ENCODE assay signal across 9 mouse cellular contexts in the genomic region with DNA sequence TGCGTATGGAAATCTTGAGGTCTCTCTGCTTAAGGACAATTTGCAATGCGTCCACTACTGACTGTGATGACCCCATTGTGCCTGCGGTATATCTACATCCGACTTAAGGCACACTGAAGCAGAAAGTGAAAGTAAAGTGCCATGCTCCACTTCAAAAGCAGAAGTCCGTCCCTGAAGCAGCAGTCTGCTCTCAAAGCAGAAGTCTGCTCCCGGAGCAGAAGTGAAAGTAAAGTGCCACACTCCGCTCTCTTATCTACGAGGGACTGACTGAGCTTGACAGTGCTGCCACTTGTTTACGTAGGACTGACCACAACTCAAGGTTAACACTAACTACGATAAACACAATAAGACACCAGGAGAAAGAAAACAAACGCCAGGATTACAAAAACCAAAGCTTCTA.
A peak's percentile ranks its signal among the peaks of the same experiment; 100 is the strongest.
DNase-seq lines count a peak whose midpoint lies in the region; ATAC-seq and TF ChIP-seq lines count a peak whose summit lies in the region.
"Had no signal": no experiment of that assay in that cellular context is flagged by ENCODE, and none has a peak within 500 bp of the region (broad histone marks: within the 10 kb centered on the region; RNA-seq: fewer than 3 reads in every experiment).

No protein-coding gene starts in this region.

- ATAC-seq in erythroblast, adult 5-6 weeks (replicated peaks; ENCODE audit: low FRiP score, poor library complexity, severe bottlenecking), result peak; percentile 93
- no peak for ATAC-seq in kidney, postnatal 0 days (replicated peaks; ENCODE audit: low FRiP score, low read depth)
- peak; percentile 86 for ATAC-seq in megakaryocyte-erythroid progenitor cell, adult 5-6 weeks (replicated peaks; ENCODE audit: low FRiP score, low TSS enrichment, poor library complexity, severe bottlenecking)
- ATAC-seq in midbrain, embryonic 14.5 days (ENCODE audit: low FRiP score, low TSS enrichment), result no peak

- no peaks in the 10 kb centered on the region for H3K36me3 ChIP-seq in kidney, postnatal 0 days (ENCODE audit: insufficient read depth, low read length)
- no peaks in the 10 kb centered on the region for H3K36me3 ChIP-seq in midbrain, embryonic 14.5 days (ENCODE audit: control insufficient read depth, insufficient read depth, low read length)
- H3K36me3 ChIP-seq: embryonic facial prominence, embryonic 15.5 days had no signal

- H3K4me2 ChIP-seq in kidney, postnatal 0 days (ENCODE audit: low read length), result no peak overlapping the region
- no peak overlapping the region for H3K4me2 ChIP-seq in midbrain, embryonic 14.5 days (ENCODE audit: low read length)
- H3K4me2 ChIP-seq: embryonic facial prominence, embryonic 15.5 days had no signal

- peak; percentile 12 for DNase-seq in urinary bladder, postnatal 14 days (ENCODE audit: low spot score)
- no peak for DNase-seq in urinary bladder, adult 2 months (ENCODE audit: low spot score)
- DNase-seq in kidney, postnatal 0 days (ENCODE audit: low spot score), result peak; percentile 6
- peak; percentile 53 for DNase-seq in thymus, postnatal 4 days
- DNase-seq in gastrocnemius, postnatal 25 days, result no peak
- no peak for DNase-seq in midbrain, embryonic 14.5 days

- no peak overlapping the region for H3K27ac ChIP-seq in kidney, postnatal 0 days
- H3K27ac ChIP-seq in midbrain, embryonic 14.5 days (replicated peaks; ENCODE audit: low read depth, low read length), result no peak overlapping the region
- H3K27ac ChIP-seq: embryonic facial prominence, embryonic 15.5 days had no signal

- H3K9ac ChIP-seq in kidney, postnatal 0 days (ENCODE audit: low read depth, low read length), result no peak overlapping the region
- no peak overlapping the region for H3K9ac ChIP-seq in midbrain, embryonic 14.5 days (replicated peaks; ENCODE audit: low read length)
- H3K9ac ChIP-seq: embryonic facial prominence, embryonic 15.5 days had no signal

- no peak for TF ChIP-seq CTCF in kidney, postnatal 0 days (IDR thresholded peaks at IDR 0.05; ENCODE audit: low read depth)

- no peaks in the 10 kb centered on the region for H3K4me1 ChIP-seq in kidney, postnatal 0 days (replicated peaks; ENCODE audit: insufficient read depth, low read length)
- no peaks in the 10 kb centered on the region for H3K4me1 ChIP-seq in midbrain, embryonic 14.5 days (ENCODE audit: control insufficient read depth, insufficient read depth, low read length)
- H3K4me1 ChIP-seq: embryonic facial prominence, embryonic 15.5 days had no signal

- no peak overlapping the region for H3K4me3 ChIP-seq in kidney, postnatal 0 days (replicated peaks; ENCODE audit: low read depth, low read length)
- H3K4me3 ChIP-seq in midbrain, embryonic 14.5 days (replicated peaks; ENCODE audit: low read depth, low read length), result no peak overlapping the region
- H3K4me3 ChIP-seq: embryonic facial prominence, embryonic 15.5 days had no signal

- no peaks in the 10 kb centered on the region for H3K9me3 ChIP-seq in kidney, postnatal 0 days (replicated peaks; ENCODE audit: low read length)
- H3K9me3 ChIP-seq in midbrain, embryonic 14.5 days (ENCODE audit: control insufficient read depth, low read length), result no peaks in the 10 kb centered on the region
- H3K9me3 ChIP-seq: embryonic facial prominence, embryonic 15.5 days had no signal

- 85% methylated on average over 11 of the region's 11 CpGs for WGBS in kidney, postnatal 0 days
- WGBS in midbrain, embryonic 14.5 days, result 95% methylated on average over 11 of the region's 11 CpGs

- H3K27me3 ChIP-seq in kidney, postnatal 0 days (ENCODE audit: insufficient read depth, low read length), result no peaks in the 10 kb centered on the region
- no peaks in the 10 kb centered on the region for H3K27me3 ChIP-seq in midbrain, embryonic 14.5 days (ENCODE audit: control insufficient read depth, insufficient read depth, low read length)
- H3K27me3 ChIP-seq: embryonic facial prominence, embryonic 15.5 days had no signal

Comparison
In these comparisons a context has a peak if more than half of its experiments do, and no peak if none do; other contexts are left out.
1. DNase-seq: peak in urinary bladder, postnatal 14 days (single experiment), kidney, postnatal 0 days (single experiment) and thymus, postnatal 4 days (single experiment); none in urinary bladder, adult 2 months (single experiment), gastrocnemius, postnatal 25 days (single experiment) and midbrain, embryonic 14.5 days (single experiment).
2. ATAC-seq: peak in erythroblast, adult 5-6 weeks (single experiment) and megakaryocyte-erythroid progenitor cell, adult 5-6 weeks (single experiment); none in kidney, postnatal 0 days (single experiment) and midbrain, embryonic 14.5 days (single experiment).